Mouse (Mus musculus): ENCODE measurements around the gene Asic5. TPM values are rescaled to one million over a fixed set of nuclear protein-coding genes. Genes with fewer than 3 reads are reported as not detected.

Asic5 gene
- total RNA-seq, 2 experiments from 2014 or later = not detected

- intact Hi-C loops (cut with DNase I) = no loop called here
- DNase-seq = no peak
These were observed 79.5 kb downstream of the Asic5 start for GRCm38 (mm10) chr3:82061402-82062180.

GRCm38 (mm10) chr3:82067830-82068229 is 85.7 kb downstream of the Asic5 start:
- intact Hi-C loops (cut with DNase I) = no loop called here
- no peak for DNase-seq

Other genes starting within 250 kb of the Asic5 start
- gene Ctso, start 49.7 kb upstream of the Asic5 start, total RNA-seq (2021) = 1 to 10 TPM; 8.7 to 9.5 TPM
- gene Tdo2, start 6.1 kb upstream of the Asic5 start, total RNA-seq (2021) = not detected
- 10 to 100 TPM; 13.6 to 14.5 TPM for gene Gucy1b1, start 92.4 kb downstream of the Asic5 start, total RNA-seq (2021)
- 10 to 100 TPM; 17.6 to 21.7 TPM for gene Gucy1a1, start 163.5 kb downstream of the Asic5 start, total RNA-seq (2021)